Mouse (Mus musculus) brain, embryonic 14.5 days (tissue): ENCODE results near the gene Gm2696.
"Not testable (repeated sequence)": the region's sequence is repeated elsewhere in the genome, so short reads cannot be mapped to it uniquely, and the experiment has no call there.

Experiments
- CTCF ChIP-seq: fragments of 200-500 bp; IDR thresholded peaks from 2 replicates; pipeline ENCODE4 v1.5.1; 2012; ENCODE audit warnings: inconsistent platforms, mild to moderate bottlenecking, moderate library complexity, borderline replicate concordance; ENCODE audit not compliant: insufficient read depth, insufficient read length; ENCODE audit errors: extremely low read depth
- POLR2A ChIP-seq: fragments of 200-500 bp; IDR thresholded peaks from 2 replicates; pipeline ENCODE4 v1.6.1; 2012; ENCODE audit warnings: mild to moderate bottlenecking, inconsistent platforms, borderline replicate concordance; ENCODE audit not compliant: poor library complexity, insufficient read depth, insufficient read length, severe bottlenecking; ENCODE audit errors: extremely low read depth

- not testable (repeated sequence) for TF ChIP-seq CTCF, POLR2A
These were observed 31.1 kb upstream of the Gm2696 start for GRCm38 (mm10) chr10:77783396-77783795.
